Mouse (Mus musculus) C2C12 (cell line): ENCODE measurements at regions not wholly inside any gene's neighbourhood (a gene's known extent, or its start where the extent isn't known, plus 50 kb on each side); places are given as distances from the start of the nearest gene placed in this dataset.

Experiments
- H3K27me3 ChIP-seq: one replicate; pipeline ENCODE4 v1.6.1; 2011; ENCODE audit not compliant: control insufficient read depth, insufficient read depth, insufficient read length
- H3K36me3 ChIP-seq: one replicate; pipeline ENCODE4 v1.6.1; 2011; ENCODE audit not compliant: control insufficient read depth, insufficient read depth
- H3K4me3 ChIP-seq: one replicate; pipeline ENCODE4 v1.5.1; 2011; ENCODE audit warnings: mild to moderate bottlenecking, control low read depth; ENCODE audit not compliant: poor library complexity, insufficient read depth, severe bottlenecking
- H3K79me2 ChIP-seq: one replicate; pipeline ENCODE4 v1.6.1; 2011; ENCODE audit not compliant: control insufficient read depth, insufficient read depth
- H3K79me3 ChIP-seq: one replicate; pipeline ENCODE4 v1.6.1; 2011; ENCODE audit warnings: low read depth, control low read depth
- H3ac ChIP-seq: one replicate; pipeline ENCODE3; 2011; ENCODE audit warnings: low read depth; ENCODE audit not compliant: control insufficient read depth, insufficient read length
- CEBPB ChIP-seq: IDR thresholded peaks from one replicate; pipeline ENCODE4 v1.6.1; 2011; ENCODE audit warnings: low read depth, mild to moderate bottlenecking, control low read depth, moderate library complexity
- CTCF ChIP-seq: IDR thresholded peaks from one replicate; pipeline ENCODE4 v1.5.1; 2011; ENCODE audit not compliant: control insufficient read depth, insufficient read depth, insufficient read length
- FOSL1 ChIP-seq: IDR thresholded peaks from one replicate; pipeline ENCODE4 v1.8.0; 2011; ENCODE audit warnings: mild to moderate bottlenecking, low read length; ENCODE audit not compliant: poor library complexity, insufficient read depth, severe bottlenecking
- MAX ChIP-seq: IDR thresholded peaks from one replicate; pipeline ENCODE4 v1.6.1; 2011; ENCODE audit warnings: mild to moderate bottlenecking, control low read depth
- MYOD1 ChIP-seq: IDR thresholded peaks from one replicate; pipeline ENCODE4 v1.6.1; 2011; ENCODE audit warnings: low read depth; ENCODE audit not compliant: control insufficient read depth, insufficient read length
- MYOG ChIP-seq: IDR thresholded peaks from one replicate; pipeline ENCODE4 v1.6.1; 2011; ENCODE audit not compliant: control insufficient read depth, insufficient read length; ENCODE audit errors: extremely low read depth
- USF1 ChIP-seq: IDR thresholded peaks from one replicate; pipeline ENCODE4 v1.6.1; 2011; ENCODE audit warnings: low read depth, mild to moderate bottlenecking, control low read depth, moderate library complexity

DNA sequence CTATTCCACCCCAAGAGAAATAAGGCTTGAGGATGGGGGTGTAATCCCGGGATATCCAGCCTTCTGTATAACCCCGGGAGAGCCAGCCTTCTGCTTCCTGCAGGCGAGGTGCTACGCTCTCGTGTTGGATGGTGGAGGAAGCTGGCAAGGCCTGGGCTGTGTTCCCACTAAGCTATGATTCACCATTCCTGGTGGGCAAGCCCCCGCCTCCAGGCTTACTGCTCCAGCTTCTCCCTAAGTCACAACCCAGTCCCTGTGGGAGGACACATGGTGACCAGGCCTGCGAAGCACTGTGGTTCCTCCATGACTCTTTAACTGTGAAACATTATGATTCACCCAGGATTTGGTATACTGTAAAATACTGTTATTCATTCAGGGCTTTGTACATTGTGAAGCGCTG, 63.7 kb upstream of the Otos start:
- Histone ChIP-seq H3K79me2 (no peaks in the 10 kb centered on the region), H3K79me3 (no peaks in the 10 kb centered on the region), H3K36me3 (no peaks in the 10 kb centered on the region), H3ac (no peak overlapping the region), H3K27me3 (no peaks in the 10 kb centered on the region), H3K4me3 (no peak overlapping the region)
- TF ChIP-seq USF1 (no peak), MYOG (no peak), MAX (peak; percentile 95), MYOD1 (peak; percentile 49), CTCF (no peak), FOSL1 (no peak), CEBPB (no peak)

DNA sequence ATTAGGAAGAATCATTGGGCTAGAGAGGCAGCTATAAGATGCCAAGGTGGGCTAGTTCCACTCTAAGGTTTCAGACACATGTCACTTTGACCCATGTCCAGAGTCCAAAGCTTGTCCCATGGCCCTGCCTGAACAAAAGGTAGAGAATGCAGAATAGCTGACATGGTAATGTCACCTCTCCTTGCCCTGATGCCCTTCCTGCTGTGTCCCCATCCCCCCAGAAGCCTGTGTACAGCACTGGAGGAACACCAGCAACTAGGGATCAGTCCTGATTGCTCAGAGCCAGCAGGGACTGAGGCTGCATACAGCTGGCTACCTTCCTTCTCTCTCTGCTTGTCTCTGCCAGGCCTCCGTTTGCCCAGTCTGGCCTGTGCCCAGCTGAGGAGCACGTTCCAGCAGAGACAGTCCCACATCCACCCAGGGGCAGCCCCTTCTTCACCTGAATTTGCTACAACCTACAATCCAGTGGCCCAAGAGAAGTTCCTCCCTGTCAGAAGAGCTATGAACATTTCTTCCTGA, 61.7 kb upstream of the Otos start:
- Histone ChIP-seq H3K4me3 (no peak overlapping the region), H3K79me3 (no peaks in the 10 kb centered on the region), H3K36me3 (no peaks in the 10 kb centered on the region), H3ac (no peak overlapping the region), H3K79me2 (no peaks in the 10 kb centered on the region), H3K27me3 (no peaks in the 10 kb centered on the region)
- TF ChIP-seq CEBPB (no peak), MAX (no peak), USF1 (no peak), FOSL1 (no peak), CTCF (no peak), MYOD1 (no peak), MYOG (no peak)

DNA sequence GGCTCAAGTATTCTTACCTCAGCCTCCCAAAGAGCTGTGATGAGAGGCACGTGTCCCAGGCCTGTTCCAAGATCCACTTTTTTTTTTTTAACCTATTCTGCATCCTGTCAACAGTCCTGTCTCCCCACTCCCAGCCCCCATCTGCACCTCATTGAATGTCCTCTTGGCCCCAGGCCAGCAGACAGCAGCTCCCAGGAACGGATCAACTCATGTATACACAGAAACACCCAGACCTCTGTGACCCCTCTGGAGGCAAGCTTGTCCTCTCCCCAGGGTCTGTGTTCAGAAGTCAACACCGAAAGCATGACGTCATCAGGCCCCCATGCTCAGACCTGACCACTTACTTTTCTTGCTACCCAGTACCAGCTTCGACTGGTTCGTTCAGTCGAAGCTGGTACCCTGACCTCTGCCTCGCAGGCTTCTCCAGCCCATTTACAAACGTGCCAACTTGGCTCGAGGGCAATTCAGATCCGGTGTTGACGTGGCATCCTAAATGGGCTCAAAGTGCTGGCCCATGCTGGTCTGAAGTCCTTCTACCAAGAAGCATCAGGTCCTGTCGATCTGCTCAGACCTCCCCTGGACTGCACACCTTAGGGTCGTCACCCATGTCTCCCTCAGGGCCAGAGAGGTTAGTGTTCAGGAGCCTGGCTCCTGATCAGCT, 60.7 kb upstream of the Otos start:
- Histone ChIP-seq H3K79me2 (no peaks in the 10 kb centered on the region), H3ac (peak overlapping the region; percentile 19), H3K79me3 (no peaks in the 10 kb centered on the region), H3K36me3 (no peaks in the 10 kb centered on the region), H3K27me3 (no peaks in the 10 kb centered on the region), H3K4me3 (no peak overlapping the region)
- no peak for TF ChIP-seq MYOG
- no peak for TF ChIP-seq MYOD1
- no peak for TF ChIP-seq MAX
- TF ChIP-seq CTCF = no peak
- no peak for TF ChIP-seq USF1
- no peak for TF ChIP-seq FOSL1
- no peak for TF ChIP-seq CEBPB

DNA sequence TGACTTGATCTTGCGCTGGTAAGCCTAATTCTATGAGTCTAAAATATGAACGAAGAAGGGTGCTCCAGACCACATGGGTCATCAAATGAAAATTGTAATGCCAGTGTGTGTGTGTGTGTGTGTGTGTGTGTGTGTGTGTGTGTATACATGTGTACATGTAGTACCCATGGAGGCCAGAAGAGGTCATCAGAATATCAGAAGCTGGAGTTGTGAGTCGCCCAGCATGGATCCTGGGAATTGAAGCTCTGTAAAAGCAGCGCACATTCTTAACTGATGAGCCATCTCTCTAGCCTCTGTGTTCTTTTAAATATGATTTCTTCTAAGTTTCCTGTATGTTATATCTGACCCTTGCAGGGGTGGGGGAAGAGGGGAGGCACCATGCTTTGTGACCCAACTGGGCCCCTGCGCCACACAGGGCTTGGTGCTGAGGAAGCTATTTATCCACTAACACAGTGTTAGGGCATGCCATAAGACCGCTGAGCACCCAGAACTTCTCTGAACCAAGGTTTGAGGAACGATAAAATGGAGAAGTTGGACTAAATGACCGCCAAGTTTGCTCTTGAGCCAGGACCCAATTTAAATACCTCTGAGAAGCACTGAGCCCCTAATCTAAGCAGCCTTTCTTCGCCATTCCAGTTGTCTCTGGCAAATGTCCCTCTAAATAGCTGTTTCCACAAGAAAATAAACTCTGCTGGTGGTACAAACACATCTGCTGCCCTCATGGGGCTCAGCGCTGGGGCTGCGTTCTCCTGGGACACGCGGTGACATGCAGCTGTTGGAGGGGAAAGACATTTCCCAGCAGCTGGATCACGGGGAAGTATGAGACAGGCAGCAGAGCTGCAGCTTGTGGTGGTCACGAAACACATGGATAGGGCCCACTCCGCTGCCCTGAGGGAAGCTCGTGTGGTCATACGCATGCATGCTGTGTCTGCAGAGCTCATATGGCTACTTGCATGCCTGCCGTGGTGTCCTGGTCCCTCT, 59.6 kb upstream of the Otos start:
- Histone ChIP-seq H3K27me3 (no peaks in the 10 kb centered on the region), H3ac (no peak overlapping the region), H3K79me2 (no peaks in the 10 kb centered on the region), H3K4me3 (no peak overlapping the region), H3K79me3 (no peaks in the 10 kb centered on the region), H3K36me3 (no peaks in the 10 kb centered on the region)
- TF ChIP-seq CTCF = no peak
- TF ChIP-seq CEBPB = no peak
- no peak for TF ChIP-seq MAX
- TF ChIP-seq MYOD1 = peak; percentile 100

DNA sequence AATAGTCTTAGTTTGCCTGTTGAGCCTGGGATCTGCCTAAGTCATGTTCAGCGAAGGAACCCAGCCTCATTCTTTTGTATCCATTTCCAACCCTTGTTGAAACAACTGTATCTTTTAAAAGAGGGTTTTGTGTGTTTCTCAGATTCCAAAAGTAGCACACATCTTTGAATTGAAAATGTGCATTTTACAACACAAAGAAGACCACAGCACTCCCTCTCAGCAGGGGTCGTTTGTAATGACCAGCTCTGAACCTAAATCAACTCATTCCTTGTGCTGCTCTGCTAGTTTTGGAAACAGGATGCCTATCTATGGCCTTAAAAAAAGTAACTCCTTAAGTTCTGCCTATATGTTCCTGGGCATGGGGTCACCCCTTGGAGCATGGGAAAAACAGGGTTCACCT, 58.8 kb upstream of the Otos start:
- Histone ChIP-seq H3K27me3 (no peaks in the 10 kb centered on the region), H3K79me3 (no peaks in the 10 kb centered on the region), H3ac (no peak overlapping the region), H3K79me2 (no peaks in the 10 kb centered on the region), H3K4me3 (no peak overlapping the region), H3K36me3 (no peaks in the 10 kb centered on the region)
- TF ChIP-seq CEBPB (no peak), MYOG (no peak), USF1 (no peak), MYOD1 (no peak), MAX (no peak), CTCF (no peak), FOSL1 (no peak)
